ENCODE assay signal across 7 mouse cellular contexts in genomic region chr6:125148251-125148925, GRCm38 (mm10). TPM values are rescaled to one million over a fixed set of nuclear protein-coding genes. Genes with fewer than 3 reads are reported as not detected.
A peak's percentile ranks its signal among the peaks of the same experiment; 100 is the strongest.
DNase-seq lines count a peak whose midpoint lies in the region; ATAC-seq and TF ChIP-seq lines count a peak whose summit lies in the region.

No protein-coding gene starts in this region.

- H3K27ac ChIP-seq in forebrain, embryonic 13.5 days = no peak overlapping the region

- 78% methylated on average over 18 of the region's 18 CpGs for WGBS in forebrain, embryonic 13.5 days

- H3K4me2 ChIP-seq in forebrain, embryonic 13.5 days = 0 out of 2 replicates have a peak overlapping the region, but pooled peaks have one; percentile 1
- peak overlapping the region; percentile 70 for H3K4me2 ChIP-seq in myocyte (ENCODE audit: low read depth)

- peaks cover 46% of the 10 kb centered on the region for H3K4me1 ChIP-seq in forebrain, embryonic 13.5 days

- no peaks in the 10 kb centered on the region for H3K9me3 ChIP-seq in forebrain, embryonic 13.5 days (replicated peaks)

- peak overlapping the region; percentile 6; the same call in 1 of the 2 replicates for H3K4me3 ChIP-seq in forebrain, embryonic 13.5 days
- peak overlapping the region; percentile 98 for H3K4me3 ChIP-seq in myocyte

- ATAC-seq in forebrain, embryonic 13.5 days = no peak

- peak overlapping the region; percentile 30; the same call in 1 of the 2 replicates for H3K9ac ChIP-seq in forebrain, embryonic 13.5 days

- intact Hi-C loops in heart, postnatal 14 days (cut with DNase I) = loop anchor here (5.0 kb wide), 2 partner anchors 44 to 124 kb away; partner anchors contain the start of genes Mrpl51 and Ncapd2
- intact Hi-C loops in left cerebral cortex, postnatal 36 days (cut with DNase I) = loop anchor here (5.0 kb wide), 1 partner anchor 124 kb away; no protein-coding TSS in a partner anchor

- H3K36me3 ChIP-seq in forebrain, embryonic 13.5 days (ENCODE audit: poor library complexity, severe bottlenecking) = peaks cover 54% of the 10 kb centered on the region
- H3K36me3 ChIP-seq in myocyte (ENCODE audit: control insufficient read depth, insufficient read depth) = peaks cover 12% of the 10 kb centered on the region

- peak; percentile 67 for TF ChIP-seq POLR2A in myocyte (IDR thresholded peaks at IDR 0.05; ENCODE audit: insufficient read length, low read depth)

- peak overlapping the region; percentile 60 for H3ac ChIP-seq in myocyte (ENCODE audit: control insufficient read depth, insufficient read length)

- peaks cover 32% of the 10 kb centered on the region for H3K79me2 ChIP-seq in myocyte (ENCODE audit: control insufficient read depth, insufficient read depth)

- DNase-seq in right cerebral cortex, adult 2 months (ENCODE audit: low spot score in 2 of 2) = peak; percentile 60 to 68
- DNase-seq in right cerebral cortex, postnatal 14 days = no peak
- DNase-seq in heart, postnatal 14 days = peak; percentile 65 to 72
- DNase-seq in left cerebral cortex, postnatal 36 days (ENCODE audit: low spot score in 2 of 2) = peak; percentile 61
- no peak for DNase-seq in spleen, postnatal 4 days (ENCODE audit: low spot score in 2 of 2)

- no peaks in the 10 kb centered on the region for H3K27me3 ChIP-seq in forebrain, embryonic 13.5 days
- no peaks in the 10 kb centered on the region for H3K27me3 ChIP-seq in myocyte (ENCODE audit: control insufficient read depth, insufficient read depth, insufficient read length)

TF ChIP-seq in myocyte, 11 proteins besides CTCF, POLR2A, EP300 and RAD21:
- TF ChIP-seq MYOD1 (IDR thresholded peaks at IDR 0.05; ENCODE audit: control insufficient read depth in 1 of 3, insufficient read length in 2 of 3, low read depth in 2 of 3) (peak; percentile 43 to 98 (median 94)), TCF3 (IDR thresholded peaks at IDR 0.05; ENCODE audit: insufficient read length, low read depth) (peak; percentile 92), POLR2AphosphoS2 (IDR thresholded peaks at IDR 0.05; ENCODE audit: insufficient read length, low read depth) (peak; percentile 89), REST (IDR thresholded peaks at IDR 0.05; ENCODE audit: insufficient read depth, insufficient read length) (no peak), SRF (IDR thresholded peaks at IDR 0.05; ENCODE audit: control insufficient read depth, insufficient read length, low read depth) (no peak), MYOG (IDR thresholded peaks at IDR 0.05; ENCODE audit: control insufficient read depth in 1 of 3, insufficient read depth in 1 of 3, insufficient read length in 2 of 3, low read depth in 2 of 3) (peak; percentile 82 to 99 (median 94)), TCF12 (IDR thresholded peaks at IDR 0.05; ENCODE audit: insufficient read depth, poor library complexity, severe bottlenecking) (peak; percentile 86)

RNA-seq across cellular contexts. Expression of gene Iffo1, which starts 3.3 kb away (rescaled TPM):
- 11.9 and 14.4 TPM in 2 replicates for polyA plus RNA-seq in forebrain, embryonic 13.5 days (2015; fragmentation: Nextera tagmentation; extraction: Ambion mirVana)
- 10 to 100 TPM in 1 of 2 experiments, 1 to 10 TPM in 1; 10.0 to 16.1 TPM for total RNA-seq in heart, postnatal 14 days (2021)
- total RNA-seq in left cerebral cortex, postnatal 36 days (2021) = 10 to 100 TPM; 63.0 to 67.2 TPM
- polyA plus RNA-seq in myocyte (2012; fragmentation: generic; extraction: Trizol) = 244 TPM

RNA-seq across cellular contexts. Expression of gene Nop2, which starts 16.7 kb away (rescaled TPM):
- 49.1 and 58.3 TPM in 2 replicates for polyA plus RNA-seq in forebrain, embryonic 13.5 days (2015; fragmentation: Nextera tagmentation; extraction: Ambion mirVana)
- total RNA-seq in heart, postnatal 14 days (2021) = 10 to 100 TPM; 16.2 to 19.9 TPM
- 10 to 100 TPM; 26.4 to 26.6 TPM for total RNA-seq in left cerebral cortex, postnatal 36 days (2021)
- 55.4 TPM for polyA plus RNA-seq in myocyte (2012; fragmentation: generic; extraction: Trizol)

RNA-seq across cellular contexts. Expression of gene Gapdh, which starts 17.9 kb away (rescaled TPM):
- 1,974 and 2,008 TPM in 2 replicates for polyA plus RNA-seq in forebrain, embryonic 13.5 days (2015; fragmentation: Nextera tagmentation; extraction: Ambion mirVana)
- 1,000 to 10,000 TPM; 3,924 to 4,148 TPM for total RNA-seq in heart, postnatal 14 days (2021)
- total RNA-seq in left cerebral cortex, postnatal 36 days (2021) = 1,000 to 10,000 TPM; 2,336 to 2,609 TPM
- polyA plus RNA-seq in myocyte (2012; fragmentation: generic; extraction: Trizol) = 9,871 TPM

RNA-seq across cellular contexts. Expression of gene Ncapd2, which starts 43.1 kb away (rescaled TPM):
- polyA plus RNA-seq in forebrain, embryonic 13.5 days (2015; fragmentation: Nextera tagmentation; extraction: Ambion mirVana) = 146 and 153 TPM in 2 replicates
- 10 to 100 TPM; 28.1 to 33.4 TPM for total RNA-seq in heart, postnatal 14 days (2021)
- total RNA-seq in left cerebral cortex, postnatal 36 days (2021) = 10 to 100 TPM; 24.2 to 30.2 TPM
- polyA plus RNA-seq in myocyte (2012; fragmentation: generic; extraction: Trizol) = 34.7 TPM

RNA-seq across cellular contexts. Expression of gene Mrpl51, which starts 43.2 kb away (rescaled TPM):
- polyA plus RNA-seq in forebrain, embryonic 13.5 days (2015; fragmentation: Nextera tagmentation; extraction: Ambion mirVana) = 193 and 202 TPM in 2 replicates
- 100 to 1,000 TPM; 279 to 289 TPM for total RNA-seq in heart, postnatal 14 days (2021)
- 10 to 100 TPM; 63.3 to 66.1 TPM for total RNA-seq in left cerebral cortex, postnatal 36 days (2021)
- polyA plus RNA-seq in myocyte (2012; fragmentation: generic; extraction: Trizol) = 132 TPM

Comparison
In these comparisons a context has a peak if more than half of its experiments do, and no peak if none do; other contexts are left out.
1. DNase-seq: peak in right cerebral cortex, adult 2 months (2 of 2), heart, postnatal 14 days (2 of 2) and left cerebral cortex, postnatal 36 days (2 of 2); none in right cerebral cortex, postnatal 14 days (single experiment) and spleen, postnatal 4 days (0 of 2).